19 mouse cellular contexts compared by ENCODE assay signal in genomic region chr9:10350909-10351655, GRCm38 (mm10).
DNase-seq lines count a peak whose midpoint lies in the region; ATAC-seq and TF ChIP-seq lines count a peak whose summit lies in the region.
"Had no signal": no experiment of that assay in that cellular context is flagged by ENCODE, and none has a peak within 500 bp of the region (broad histone marks: within the 10 kb centered on the region; RNA-seq: fewer than 3 reads in every experiment).

No protein-coding gene starts in this region.

- peak; percentile 99 for ATAC-seq in frontal cortex, adult (ENCODE audit: low TSS enrichment)
- ATAC-seq: forebrain, embryonic 13.5 days; forebrain, embryonic 15.5 days had no signal

- H3K4me3 ChIP-seq in cortical plate, adult 2 months (ENCODE audit: insufficient read depth, low read length) = no peak overlapping the region
- H3K4me3 ChIP-seq in thymus, adult 2 months (ENCODE audit: control insufficient read depth, insufficient read depth, low read length) = no peak overlapping the region
- H3K4me3 ChIP-seq: embryonic facial prominence, embryonic 13.5 days; embryonic facial prominence, embryonic 15.5 days; forebrain, embryonic 13.5 days; forebrain, embryonic 15.5 days had no signal

- 91% methylated on average over 4 of the region's 4 CpGs for WGBS in thymus, adult 2 months

- no peaks in the 10 kb centered on the region for H3K36me3 ChIP-seq in thymus, adult 2 months (ENCODE audit: control insufficient read depth, insufficient read depth, low read length)
- H3K36me3 ChIP-seq: embryonic facial prominence, embryonic 13.5 days; embryonic facial prominence, embryonic 15.5 days; forebrain, embryonic 15.5 days had no signal

- H3K27me3 ChIP-seq in thymus, adult 2 months (ENCODE audit: control insufficient read depth, insufficient read depth, low read length) = no peaks in the 10 kb centered on the region
- H3K27me3 ChIP-seq: embryonic facial prominence, embryonic 13.5 days; embryonic facial prominence, embryonic 15.5 days; forebrain, embryonic 13.5 days; forebrain, embryonic 15.5 days had no signal

- DNase-seq in frontal cortex, postnatal 10 days (ENCODE audit: low spot score in 2 of 2) = no peak
- DNase-seq in brain, adult 2 months (ENCODE audit: low read depth, low spot score) = peak; percentile 53
- DNase-seq in thymus, adult 2 months = no peak
- no peak for DNase-seq in layer of hippocampus, adult 18-20 months (ENCODE audit: low spot score in 2 of 2)
- DNase-seq: adrenal gland, adult 2 months; adrenal gland, postnatal 10 days; adrenal gland, postnatal 25 days; cerebellum, adult 11-12 months; cerebellum, adult 2 months; cerebellum, adult 9-10 months; cerebellum, postnatal 10 days; cerebellum, postnatal 25 days; embryo, embryonic 11 days had no signal

- TF ChIP-seq POLR2A in cortical plate, adult 2 months (IDR thresholded peaks at IDR 0.05; ENCODE audit: extremely low read depth, insufficient read depth, low read length) = no peak
- no peak for TF ChIP-seq POLR2A in thymus, adult 2 months (IDR thresholded peaks at IDR 0.05; ENCODE audit: control insufficient read depth, extremely low read depth, insufficient read depth, low read length, poor library complexity)

- H3K27ac ChIP-seq in cortical plate, adult 2 months (ENCODE audit: insufficient read depth, low read length) = 0 out of 2 replicates have a peak overlapping the region, but pooled peaks have one; percentile 28
- no peak overlapping the region for H3K27ac ChIP-seq in thymus, adult 2 months (ENCODE audit: control insufficient read depth, insufficient read depth, low read length)
- H3K27ac ChIP-seq: embryonic facial prominence, embryonic 13.5 days; embryonic facial prominence, embryonic 15.5 days; forebrain, embryonic 13.5 days; forebrain, embryonic 15.5 days had no signal

- no peak for TF ChIP-seq CTCF in cortical plate, adult 2 months (IDR thresholded peaks at IDR 0.05; ENCODE audit: extremely low read depth, insufficient read depth, low read length)
- TF ChIP-seq CTCF in thymus, adult 2 months (IDR thresholded peaks at IDR 0.05; ENCODE audit: borderline replicate concordance, control insufficient read depth, extremely low read depth, insufficient read depth, low read length, poor library complexity) = no peak

- H3K4me1 ChIP-seq in cortical plate, adult 2 months (ENCODE audit: control insufficient read depth, insufficient read depth, low read length) = no peaks in the 10 kb centered on the region; the same call in 1 of the 2 replicates
- no peaks in the 10 kb centered on the region for H3K4me1 ChIP-seq in thymus, adult 2 months (replicated peaks; ENCODE audit: control insufficient read depth, insufficient read depth, low read length)
- H3K4me1 ChIP-seq: embryonic facial prominence, embryonic 13.5 days; embryonic facial prominence, embryonic 15.5 days; forebrain, embryonic 13.5 days; forebrain, embryonic 15.5 days had no signal
